Mouse (Mus musculus) layer of hippocampus, adult 18-20 months (tissue): ENCODE data around the gene Wdr46. TPM values are rescaled to one million over a fixed set of nuclear protein-coding genes. Genes with fewer than 3 reads are reported as not detected.
A peak's percentile ranks its signal among the peaks of the same experiment; 100 is the strongest.
"Not testable (repeated sequence)": the region's sequence is repeated elsewhere in the genome, so short reads cannot be mapped to it uniquely, and the experiment has no call there.

ENCODE experiments used
- DNase-seq, 2 experiments: peaks; one replicate each; pipeline ENCODE4 v3.0.0; 2022; ENCODE audit warnings: low spot score in 2 of 2
- total RNA-seq, 2 experiments: library from RNA; stranded (reverse); gene quantifications; 2 replicates each; pipeline ENCODE4 v1.2.3; 2021

The Wdr46 gene
- total RNA-seq, 2 experiments from 2014 or later, result 13.2 to 15.5 TPM

DNA sequence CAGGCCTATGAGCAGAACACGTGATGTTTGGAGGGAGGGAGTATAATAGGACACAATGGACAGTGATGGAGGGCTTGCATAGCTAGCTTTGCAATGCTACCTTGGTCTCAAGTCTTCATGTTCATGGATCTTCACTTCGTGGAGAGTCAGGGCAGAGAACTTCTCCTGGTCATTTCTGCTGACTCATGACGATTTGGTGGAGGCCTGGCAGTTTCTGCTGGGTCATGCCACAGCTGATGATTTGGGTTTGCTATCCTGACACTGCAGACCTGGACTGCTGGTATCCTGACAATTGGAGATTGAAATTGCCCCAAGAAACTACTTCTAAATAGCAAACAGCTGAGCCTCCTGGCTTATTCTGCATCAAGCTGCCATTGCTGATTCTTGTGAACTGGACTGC, 33.1 kb downstream of the Wdr46 start:
- no peak for DNase-seq

DNA sequence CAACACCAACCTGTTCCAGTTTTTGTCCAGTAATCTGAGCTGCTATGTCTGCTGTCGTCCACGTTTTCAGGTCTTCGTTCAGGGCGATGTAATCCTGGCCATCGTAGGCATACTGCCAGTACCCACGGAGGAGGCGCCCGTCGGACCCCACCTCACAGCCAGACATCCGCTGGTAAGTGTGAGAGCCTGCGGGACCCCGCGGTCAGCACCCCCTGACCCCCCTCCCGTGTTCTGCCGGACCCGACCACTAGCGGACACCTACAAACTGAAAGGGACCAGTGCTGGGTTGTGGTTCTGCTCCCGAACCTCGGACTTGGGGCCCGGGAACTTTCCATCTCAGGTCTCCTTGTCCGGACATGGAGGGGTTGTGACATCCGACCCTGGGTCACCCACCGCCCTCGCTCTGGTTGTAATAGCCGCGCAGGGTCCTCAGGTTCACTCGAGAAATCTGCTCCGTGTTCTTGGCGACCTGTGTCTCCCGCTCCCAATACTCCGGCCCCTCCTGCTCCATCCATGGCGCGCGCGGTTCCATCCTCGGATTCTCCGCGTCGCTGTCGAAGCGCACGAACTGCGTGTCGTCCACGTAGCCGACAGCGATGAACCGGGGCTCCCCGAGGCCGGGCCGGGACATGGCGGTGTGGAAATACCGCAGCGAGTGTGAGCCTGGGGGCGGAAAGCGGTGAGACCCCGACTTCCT, 37.5 kb downstream of the Wdr46 start:
- no peak for DNase-seq

DNA sequence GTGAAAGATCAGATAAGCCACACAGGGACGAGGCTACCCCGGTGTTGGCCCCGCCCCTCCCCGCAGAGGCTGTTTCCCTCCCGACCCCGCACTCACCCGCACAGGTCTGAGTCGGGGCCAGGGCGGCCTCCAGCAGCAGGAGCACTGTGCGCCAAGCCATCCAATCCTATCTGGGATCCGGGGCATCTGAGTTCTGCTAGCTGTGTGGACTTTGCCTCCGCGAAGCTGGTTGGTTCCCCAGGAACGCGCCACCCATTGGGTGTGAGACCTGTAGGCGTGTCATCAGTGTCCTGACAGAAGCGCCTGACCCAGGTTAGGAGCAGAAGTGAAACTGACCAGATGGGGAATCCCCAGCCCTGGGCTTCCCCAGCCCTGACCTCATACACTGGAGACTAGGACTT, 38.2 kb downstream of the Wdr46 start:
- DNase-seq, result peak in 1 of 2 experiments; percentile 42

DNA sequence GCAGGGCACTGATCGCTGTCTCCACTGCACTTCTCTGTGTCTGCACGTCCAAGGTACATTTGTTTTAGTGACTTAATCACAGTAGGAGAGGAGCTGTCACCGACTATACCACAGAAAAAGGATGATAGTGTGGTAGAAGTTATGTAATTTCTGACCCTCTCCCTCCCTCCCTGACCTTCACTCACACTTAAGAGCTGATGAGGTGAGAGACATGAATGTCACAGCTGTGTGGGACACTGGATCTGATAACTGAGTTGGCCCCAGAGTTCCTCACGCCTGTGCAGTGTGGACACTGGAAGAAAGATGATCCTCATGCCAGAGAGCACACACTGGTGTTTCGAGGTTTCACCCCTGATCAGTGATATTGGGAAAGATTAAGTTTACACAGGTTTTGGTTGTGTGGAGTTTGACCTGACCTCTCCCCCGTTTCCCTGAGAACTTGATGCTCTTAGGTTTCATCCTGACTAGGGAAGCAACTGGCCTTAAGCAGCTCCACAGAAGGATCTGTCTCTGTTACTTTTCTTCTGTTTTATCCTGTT, 39.1 kb downstream of the Wdr46 start:
- no peak for DNase-seq

DNA sequence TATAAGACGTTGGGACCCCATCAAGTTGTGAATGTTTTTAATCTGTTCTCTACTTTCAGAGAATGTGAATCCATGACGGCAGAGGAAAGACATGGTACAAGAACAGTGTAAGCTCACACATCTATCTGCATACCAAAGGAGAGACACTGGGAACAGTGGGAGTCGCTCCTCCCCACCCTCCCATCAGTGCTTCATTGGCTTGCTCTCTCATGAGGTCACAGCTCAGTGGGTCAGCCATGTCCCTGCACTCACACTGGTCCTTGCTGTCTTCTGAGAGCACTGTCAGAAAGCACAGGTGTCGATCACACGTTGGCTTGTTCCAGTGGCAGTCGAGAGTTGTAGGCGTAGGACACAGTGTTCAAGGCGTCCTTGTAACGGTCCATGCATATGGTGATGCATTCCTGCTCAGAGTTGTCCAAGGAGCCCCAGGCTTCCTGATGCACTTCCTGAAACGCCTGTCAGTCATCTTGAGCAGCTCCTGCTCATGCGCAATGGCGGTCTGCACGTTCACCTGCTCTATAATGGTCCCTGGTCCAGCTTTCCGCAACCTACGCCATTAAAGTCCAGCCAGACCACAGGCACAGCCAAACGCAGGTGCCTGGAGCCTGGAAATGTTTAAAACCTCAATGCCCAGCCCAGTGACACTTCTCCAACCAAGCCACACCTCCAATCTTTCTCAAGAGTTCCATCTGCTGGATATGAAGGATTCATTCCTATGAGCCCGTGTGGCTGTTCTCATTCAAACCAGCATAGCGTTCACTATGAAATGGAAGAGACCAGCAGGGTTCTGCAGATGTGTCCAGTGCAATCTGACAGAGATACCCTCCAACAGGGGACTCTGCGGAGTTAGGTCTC, 39.9 kb downstream of the Wdr46 start:
- no peak for DNase-seq

DNA sequence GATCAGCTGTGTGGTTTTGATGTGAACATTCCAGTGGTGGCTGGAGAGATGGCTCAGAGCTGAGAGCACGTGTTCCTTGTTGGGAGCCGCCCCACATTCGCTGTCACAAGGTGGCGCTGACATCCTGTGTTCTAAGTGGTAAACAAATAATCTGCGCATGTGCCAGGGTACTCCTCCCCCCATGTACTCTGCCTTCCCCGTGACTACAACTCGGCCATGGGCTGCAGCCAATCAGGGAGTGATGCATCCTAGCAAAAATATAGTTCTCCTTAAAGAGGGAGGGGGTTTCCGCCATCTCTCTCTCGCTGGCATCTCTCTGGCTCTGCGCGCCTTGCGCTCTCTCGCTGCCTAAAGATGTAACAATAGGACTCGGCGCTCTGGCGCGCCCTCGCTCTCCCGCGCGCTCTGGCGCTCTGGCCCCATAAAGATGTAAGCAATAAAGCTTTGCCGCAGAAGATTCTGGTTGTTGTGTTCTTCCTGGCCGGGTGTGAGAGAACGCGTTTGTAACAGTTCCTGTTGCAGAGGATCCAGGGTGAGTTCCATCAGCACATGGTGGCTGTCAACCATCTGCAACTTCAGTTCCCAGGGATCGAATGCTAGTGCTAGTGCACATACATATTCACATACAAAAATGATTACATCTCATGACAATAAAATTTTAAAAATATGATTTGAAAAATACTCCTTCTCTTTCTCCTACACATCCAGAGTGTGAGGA, 40.9 kb downstream of the Wdr46 start:
- DNase-seq, result peak; percentile 83 to 95

DNA sequence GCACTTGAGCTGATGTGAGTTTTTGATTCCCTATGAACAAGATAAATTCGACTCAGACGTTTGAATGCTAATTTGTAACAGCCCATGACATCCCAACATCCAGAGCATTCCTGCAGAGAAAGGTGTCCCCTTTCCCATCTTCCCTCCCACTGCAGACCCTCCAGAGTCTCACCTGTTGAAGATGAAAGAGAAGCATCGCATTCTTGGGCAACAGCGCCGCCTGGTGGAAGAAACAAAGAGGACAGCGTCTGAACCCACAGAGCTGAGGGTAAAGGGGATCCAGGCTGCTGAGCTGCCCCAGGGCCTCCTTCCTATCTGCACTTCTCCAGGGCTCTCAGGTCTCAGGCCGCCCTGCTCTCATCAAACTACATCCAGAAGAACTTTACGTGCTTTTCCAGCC, 41.7 kb downstream of the Wdr46 start:
- DNase-seq, result peak in 1 of 2 experiments; percentile 62

DNA sequence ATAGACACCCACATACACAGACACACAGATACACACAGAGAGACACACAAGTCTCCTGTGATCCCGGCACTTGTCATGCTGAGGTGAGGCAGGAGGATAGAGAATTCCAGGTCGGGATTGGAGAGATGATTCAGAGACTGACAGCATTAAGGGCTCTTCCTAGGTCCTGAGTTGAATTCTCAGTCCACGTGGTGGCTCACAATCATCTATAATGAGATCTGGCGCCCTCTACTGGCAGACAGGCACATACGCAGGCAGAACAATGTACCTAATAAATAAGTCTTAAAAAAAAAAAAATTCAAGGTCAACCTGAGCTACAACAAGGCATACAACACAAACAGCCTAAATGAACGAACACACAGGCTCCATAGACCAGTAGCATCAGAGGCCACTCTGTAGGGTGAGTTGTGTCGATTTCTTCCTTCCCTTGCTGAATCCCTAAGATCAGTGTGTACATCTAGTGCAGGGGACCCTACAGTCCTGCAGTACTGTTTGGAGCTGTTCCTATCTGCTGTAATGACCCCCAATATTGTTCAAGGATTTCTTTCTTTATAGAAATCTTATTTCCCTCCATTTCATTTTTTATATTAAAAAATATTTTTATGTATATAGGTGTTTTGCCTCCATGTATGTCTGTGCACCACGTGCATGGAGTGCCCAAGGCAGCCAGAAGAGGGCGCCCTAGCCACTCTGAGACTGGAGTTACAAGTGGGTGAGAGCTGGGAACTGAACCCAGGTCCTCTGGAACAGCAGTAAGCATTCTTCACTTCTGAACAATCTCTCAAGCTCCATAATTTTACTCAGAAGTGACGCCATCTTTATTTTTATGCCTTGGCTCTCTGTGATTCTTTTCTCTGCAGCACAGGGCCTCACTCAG, 51.6 kb downstream of the Wdr46 start:
- peak in 1 of 2 experiments; percentile 55 for DNase-seq

DNA sequence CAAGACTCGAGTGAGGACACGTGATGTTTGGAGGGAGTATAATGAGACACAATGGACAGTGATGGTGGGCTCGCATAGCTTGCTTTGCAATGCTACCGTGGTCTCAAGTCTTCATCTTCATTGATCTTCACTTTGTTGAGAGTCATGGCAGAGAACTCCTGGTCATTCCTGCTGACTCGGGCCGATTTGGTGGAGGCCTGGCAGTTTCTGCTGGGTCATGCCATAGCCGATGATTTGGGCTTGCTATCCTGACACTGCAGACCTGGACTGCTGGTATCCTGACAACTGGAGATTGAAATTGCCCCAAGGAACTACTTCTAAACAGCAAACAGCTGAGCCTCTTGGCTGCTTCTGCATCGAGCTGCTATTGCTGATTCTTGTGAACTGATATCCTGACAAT, 54.5 kb downstream of the Wdr46 start:
- no peak for DNase-seq

DNA sequence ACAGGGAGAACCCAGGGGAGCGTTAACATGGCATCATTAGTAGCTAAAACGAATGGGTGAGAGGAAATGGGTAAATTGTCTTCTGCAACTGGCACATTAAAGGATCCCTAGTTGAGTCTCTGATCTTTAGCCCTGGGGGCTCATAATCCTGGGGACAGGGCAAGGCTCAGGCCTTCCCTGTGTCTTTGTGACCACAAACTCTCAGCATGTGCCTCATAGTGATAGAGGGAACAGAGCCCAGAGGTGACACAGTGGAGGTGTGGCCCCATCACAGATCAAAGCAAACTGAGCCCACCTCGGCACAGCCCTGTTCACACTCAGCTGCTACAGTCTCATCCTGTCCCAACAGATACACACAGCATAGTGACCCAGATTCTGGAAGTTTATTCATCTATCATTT, 55.2 kb downstream of the Wdr46 start:
- DNase-seq, result no peak

DNA sequence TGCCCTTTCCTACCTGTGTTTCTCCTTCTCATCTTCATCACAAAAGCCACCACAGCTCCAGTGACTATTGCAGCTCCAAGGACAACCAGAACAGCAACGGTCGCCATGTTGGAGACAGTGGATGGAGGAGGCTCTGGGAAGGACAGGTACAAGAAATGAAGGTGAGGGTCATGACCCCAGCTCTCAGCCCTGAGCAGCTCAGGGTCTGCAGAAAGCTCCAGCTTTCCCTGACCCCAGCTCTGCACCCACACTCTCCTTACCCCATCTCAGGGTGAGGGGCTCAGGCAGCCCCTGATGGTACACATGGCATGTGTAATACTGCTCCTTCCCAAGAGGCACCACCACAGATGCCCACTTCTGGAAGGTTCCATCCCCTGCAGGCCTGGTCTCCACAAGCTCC, 56.6 kb downstream of the Wdr46 start:
- not testable (repeated sequence) for DNase-seq

DNA sequence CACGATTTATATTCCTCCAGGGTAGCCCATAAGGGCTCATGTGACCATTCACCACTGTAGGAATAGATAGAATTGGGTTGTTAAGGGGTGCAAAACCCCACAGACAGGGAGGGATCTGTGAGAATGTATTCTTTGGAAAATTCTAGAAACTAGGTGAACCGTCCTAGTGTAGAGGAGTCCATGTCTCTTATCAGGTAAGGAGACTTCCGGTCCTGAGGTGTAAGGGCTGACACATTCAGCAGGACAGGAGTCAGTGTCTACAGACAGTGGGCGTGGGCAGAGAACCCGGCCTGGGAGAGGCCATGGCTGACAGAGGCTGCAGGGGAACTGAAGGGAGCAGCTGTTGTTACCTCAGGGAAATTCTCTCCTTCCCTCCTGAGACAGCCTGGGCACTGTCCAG, 58.2 kb downstream of the Wdr46 start:
- DNase-seq, result not testable (repeated sequence)

Other genes starting within 250 kb of the Wdr46 start
- 10 to 100 TPM; 86.2 to 87.1 TPM for gene March2, start 222.0 kb upstream of the Wdr46 start, total RNA-seq
- 100 to 1,000 TPM; 341 to 345 TPM for gene Rab11b, start 180.1 kb upstream of the Wdr46 start, total RNA-seq
- gene Angptl4, start 158.8 kb upstream of the Wdr46 start, total RNA-seq, result 1 to 10 TPM; 2.6 to 3.5 TPM
- gene Kank3, start 130.1 kb upstream of the Wdr46 start, total RNA-seq, result 10 to 100 TPM; 27.6 to 28.8 TPM
- 100 to 1,000 TPM; 756 to 834 TPM for gene Rps28, start 116.1 kb upstream of the Wdr46 start, total RNA-seq
- 100 to 1,000 TPM; 199 to 208 TPM for gene Ndufa7, start 116.1 kb upstream of the Wdr46 start, total RNA-seq
- 10 to 100 TPM; 20.4 to 23.3 TPM for gene Cd320, start 97.6 kb upstream of the Wdr46 start, total RNA-seq
- not detected for gene Gm7029, start 66.8 kb upstream of the Wdr46 start, total RNA-seq
- 1 to 10 TPM; 1.8 to 2.6 TPM for gene Kifc1, start 50.0 kb upstream of the Wdr46 start, total RNA-seq
- gene Platr17, start 35.5 kb upstream of the Wdr46 start, total RNA-seq, result under 1 TPM in 1 of 2 experiments, not detected in 1; 0.42 TPM
- 10 to 100 TPM; 29.6 to 32.9 TPM for gene Daxx, start 31.2 kb upstream of the Wdr46 start, total RNA-seq
- gene Tapbp, start 24.8 kb upstream of the Wdr46 start, total RNA-seq, result 10 to 100 TPM; 38.3 to 38.5 TPM
- 10 to 100 TPM; 34.3 to 34.4 TPM for gene Zbtb22, start 24.8 kb upstream of the Wdr46 start, total RNA-seq
- gene Rgl2, start 11.1 kb upstream of the Wdr46 start, total RNA-seq, result 10 to 100 TPM; 61.9 to 63.0 TPM
- 10 to 100 TPM; 94.9 to 95.8 TPM for gene Pfdn6, start 317 bp upstream of the Wdr46 start, total RNA-seq
- 1 to 10 TPM; 5.1 to 5.2 TPM for gene B3galt4, start 10.8 kb downstream of the Wdr46 start, total RNA-seq
- gene Vps52, start 15.2 kb downstream of the Wdr46 start, total RNA-seq, result 10 to 100 TPM; 76.1 to 79.8 TPM
- 100 to 1,000 TPM; 319 to 336 TPM for gene Rps18, start 15.3 kb downstream of the Wdr46 start, total RNA-seq
- gene H2-K1, start 59.7 kb downstream of the Wdr46 start, total RNA-seq, result 10 to 100 TPM; 25.5 to 26.9 TPM
- gene Ring1, start 84.0 kb downstream of the Wdr46 start, total RNA-seq, result 10 to 100 TPM; 39.0 to 40.8 TPM
- gene H2-Ke6, start 87.4 kb downstream of the Wdr46 start, total RNA-seq, result 10 to 100 TPM; 59.7 to 63.9 TPM
- 100 to 1,000 TPM in 1 of 2 experiments, 10 to 100 TPM in 1; 90.7 to 105 TPM for gene Slc39a7, start 91.0 kb downstream of the Wdr46 start, total RNA-seq
- gene Rxrb, start 91.2 kb downstream of the Wdr46 start, total RNA-seq, result 10 to 100 TPM; 77.1 to 85.8 TPM
- gene Col11a2, start 98.8 kb downstream of the Wdr46 start, total RNA-seq, result 10 to 100 TPM; 22.5 to 23.4 TPM
- gene H2-Oa, start 151.7 kb downstream of the Wdr46 start, total RNA-seq, result not detected
- gene H2-DMa, start 178.9 kb downstream of the Wdr46 start, total RNA-seq, result 10 to 100 TPM; 27.4 to 32.5 TPM
- 100 to 1,000 TPM; 184 to 185 TPM for gene Brd2, start 182.0 kb downstream of the Wdr46 start, total RNA-seq
- 1 to 10 TPM; 1.3 to 1.6 TPM for gene H2-DMb2, start 202.6 kb downstream of the Wdr46 start, total RNA-seq
- 1 to 10 TPM; 3.2 to 3.8 TPM for gene H2-DMb1, start 212.4 kb downstream of the Wdr46 start, total RNA-seq
- gene Tap1, start 246.9 kb downstream of the Wdr46 start, total RNA-seq, result 1 to 10 TPM; 3.6 to 3.9 TPM
- 1 to 10 TPM; 2.1 to 3.7 TPM for gene Psmb9, start 247.1 kb downstream of the Wdr46 start, total RNA-seq